Mouse (Mus musculus) left cerebral cortex, adult 2 months (tissue): Measurements from ENCODE around the gene Rapgef1. TPM values are rescaled to one million over a fixed set of nuclear protein-coding genes. Genes with fewer than 3 reads are reported as not detected.
A peak's percentile ranks its signal among the peaks of the same experiment; 100 is the strongest.

Experiments
- DNase-seq, 2 experiments: peaks; one replicate each; pipeline ENCODE4 v3.0.0; 2021 to 2022; ENCODE audit warnings: low spot score in 2 of 2, mixed read lengths in 1 of 2; ENCODE audit errors: extremely low spot score in 1 of 2
- H3K27ac ChIP-seq: fragments of 200-600 bp; 2 replicates; pipeline ENCODE4 v1.8.1; 2022
- H3K4me3 ChIP-seq: fragments of 200-600 bp; 2 replicates; pipeline ENCODE4 v1.8.1; 2022
- CTCF ChIP-seq: fragments of 200-600 bp; IDR thresholded peaks from 2 replicates; pipeline ENCODE4 v1.8.1; 2022; ENCODE audit warnings: antibody characterized with exemption, mild to moderate bottlenecking, moderate library complexity
- intact Hi-C: fragments of 180-260 bp; cut with DNase I; formaldehyde crosslinking; loops from one replicate; pipeline ENCODE4 v1.15.1; 2025
- total RNA-seq, 2 experiments: library from RNA; stranded (reverse); gene quantifications; 2 replicates each; pipeline ENCODE4 v1.2.3; 2021

The Rapgef1 gene
- total RNA-seq, 2 experiments from 2014 or later, result 102 to 108 TPM

- no peak for DNase-seq
- no peak for TF ChIP-seq CTCF
- H3K4me3 ChIP-seq, result no peak overlapping the region
- H3K27ac ChIP-seq, result peak overlapping the region; percentile 48
- intact Hi-C loops, result no loop called here
These were observed 96.6 kb downstream of the Rapgef1 start for GRCm38 (mm10) chr2:29716143-29716542.

- intact Hi-C loops, result no loop called here
- Histone ChIP-seq H3K27ac (peak overlapping the region; percentile 48; the same call in 1 of the 2 replicates), H3K4me3 (no peak overlapping the region)
- TF ChIP-seq CTCF, result no peak
- DNase-seq, result no peak
These were observed 97.2 kb downstream of the Rapgef1 start for GRCm38 (mm10) chr2:29716691-29717090.

GRCm38 (mm10) chr2:29718581-29718980, 99.1 kb downstream of the Rapgef1 start:
- intact Hi-C loops, result no loop called here
- DNase-seq, result no peak
- no peak overlapping the region for H3K4me3 ChIP-seq
- no peak overlapping the region for H3K27ac ChIP-seq
- no peak for TF ChIP-seq CTCF

GRCm38 (mm10) chr2:29723132-29723531, 103.6 kb downstream of the Rapgef1 start:
- H3K27ac ChIP-seq, result no peak overlapping the region
- no peak overlapping the region for H3K4me3 ChIP-seq
- no peak for DNase-seq
- intact Hi-C loops, result no loop called here
- TF ChIP-seq CTCF, result no peak

GRCm38 (mm10) chr2:29724664-29725365, 105.3 kb downstream of the Rapgef1 start:
- TF ChIP-seq CTCF, result no peak
- intact Hi-C loops, result no loop called here
- no peak overlapping the region for H3K4me3 ChIP-seq
- DNase-seq, result no peak
- no peak overlapping the region for H3K27ac ChIP-seq

GRCm38 (mm10) chr2:29729500-29729899, 110.0 kb downstream of the Rapgef1 start:
- no peak overlapping the region for H3K4me3 ChIP-seq
- H3K27ac ChIP-seq, result no peak overlapping the region
- intact Hi-C loops, result no loop called here
- no peak for DNase-seq
- no peak for TF ChIP-seq CTCF

- peak; percentile 48 for TF ChIP-seq CTCF
- DNase-seq, result no peak
- H3K27ac ChIP-seq, result no peak overlapping the region
- no peak overlapping the region for H3K4me3 ChIP-seq
- intact Hi-C loops, result loop anchor here (5.0 kb wide), 1 partner anchor 109 kb away; no protein-coding TSS in a partner anchor
These were observed 112.0 kb downstream of the Rapgef1 start for GRCm38 (mm10) chr2:29731545-29731944.

GRCm38 (mm10) chr2:29732559-29732958, 113.0 kb downstream of the Rapgef1 start:
- intact Hi-C loops, result loop anchor here (5.0 kb wide), 1 partner anchor 110 kb away; no protein-coding TSS in a partner anchor
- DNase-seq, result no peak
- TF ChIP-seq CTCF, result no peak
- H3K4me3 ChIP-seq, result no peak overlapping the region
- H3K27ac ChIP-seq, result no peak overlapping the region

GRCm38 (mm10) chr2:29733348-29733747, 113.8 kb downstream of the Rapgef1 start:
- no peak for DNase-seq
- no peak overlapping the region for H3K27ac ChIP-seq
- no peak for TF ChIP-seq CTCF
- intact Hi-C loops, result loop anchor here (5.0 kb wide), 1 partner anchor 111 kb away; no protein-coding TSS in a partner anchor
- H3K4me3 ChIP-seq, result no peak overlapping the region

- intact Hi-C loops, result no loop called here
- no peak for TF ChIP-seq CTCF
- DNase-seq, result no peak
- Histone ChIP-seq H3K4me3 (no peak overlapping the region), H3K27ac (no peak overlapping the region)
These were observed 116.2 kb downstream of the Rapgef1 start for GRCm38 (mm10) chr2:29735708-29736107.

GRCm38 (mm10) chr2:29737209-29737925, 117.8 kb downstream of the Rapgef1 start:
- TF ChIP-seq CTCF, result no peak
- intact Hi-C loops, result no loop called here
- no peak overlapping the region for H3K27ac ChIP-seq
- no peak overlapping the region for H3K4me3 ChIP-seq
- DNase-seq, result no peak

GRCm38 (mm10) chr2:29738799-29739198, 119.3 kb downstream of the Rapgef1 start:
- intact Hi-C loops, result no loop called here
- TF ChIP-seq CTCF, result no peak
- no peak for DNase-seq
- no peak overlapping the region for H3K4me3 ChIP-seq
- no peak overlapping the region for H3K27ac ChIP-seq
